Mouse (Mus musculus): ENCODE results near the gene Dph1.

The Dph1 gene

DNA sequence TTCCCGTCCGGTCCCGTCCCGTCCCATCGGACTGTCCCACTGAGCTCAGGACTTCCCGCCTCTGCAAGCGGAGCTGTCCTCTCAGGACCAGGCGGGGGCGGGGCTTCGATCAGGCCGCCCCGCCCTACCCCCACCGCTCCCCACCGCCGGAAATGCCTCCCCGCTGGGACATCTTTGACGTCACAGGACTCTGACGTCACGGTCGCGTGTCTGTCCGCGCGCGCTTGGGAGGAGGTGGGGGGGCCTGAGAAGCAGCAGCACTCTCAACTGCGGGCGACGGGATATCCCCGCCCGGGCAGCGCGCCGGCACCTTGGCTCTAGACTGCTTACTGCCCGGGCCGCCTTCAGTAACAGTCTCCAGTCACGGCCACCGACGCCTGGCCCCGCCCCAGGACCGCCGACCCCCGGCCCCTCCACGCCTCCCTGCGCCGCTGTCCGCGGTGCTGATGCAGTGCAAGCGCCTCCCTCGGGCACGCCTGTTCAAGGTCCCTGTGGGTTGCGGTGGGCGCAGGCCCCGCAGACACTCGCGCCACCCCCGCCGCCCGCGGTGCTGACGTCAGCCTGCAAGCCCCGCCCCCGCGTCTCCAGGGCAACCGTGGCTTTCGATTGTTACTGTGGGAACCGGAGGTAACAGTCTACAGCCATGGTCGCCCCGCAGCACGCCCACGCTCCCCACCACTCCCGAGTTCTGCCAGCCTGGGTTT is 17.8 kb downstream of the Dph1 start:
- peak; percentile 87 to 92 for DNase-seq (ENCODE audit: low spot score in 2 of 2)

DNA sequence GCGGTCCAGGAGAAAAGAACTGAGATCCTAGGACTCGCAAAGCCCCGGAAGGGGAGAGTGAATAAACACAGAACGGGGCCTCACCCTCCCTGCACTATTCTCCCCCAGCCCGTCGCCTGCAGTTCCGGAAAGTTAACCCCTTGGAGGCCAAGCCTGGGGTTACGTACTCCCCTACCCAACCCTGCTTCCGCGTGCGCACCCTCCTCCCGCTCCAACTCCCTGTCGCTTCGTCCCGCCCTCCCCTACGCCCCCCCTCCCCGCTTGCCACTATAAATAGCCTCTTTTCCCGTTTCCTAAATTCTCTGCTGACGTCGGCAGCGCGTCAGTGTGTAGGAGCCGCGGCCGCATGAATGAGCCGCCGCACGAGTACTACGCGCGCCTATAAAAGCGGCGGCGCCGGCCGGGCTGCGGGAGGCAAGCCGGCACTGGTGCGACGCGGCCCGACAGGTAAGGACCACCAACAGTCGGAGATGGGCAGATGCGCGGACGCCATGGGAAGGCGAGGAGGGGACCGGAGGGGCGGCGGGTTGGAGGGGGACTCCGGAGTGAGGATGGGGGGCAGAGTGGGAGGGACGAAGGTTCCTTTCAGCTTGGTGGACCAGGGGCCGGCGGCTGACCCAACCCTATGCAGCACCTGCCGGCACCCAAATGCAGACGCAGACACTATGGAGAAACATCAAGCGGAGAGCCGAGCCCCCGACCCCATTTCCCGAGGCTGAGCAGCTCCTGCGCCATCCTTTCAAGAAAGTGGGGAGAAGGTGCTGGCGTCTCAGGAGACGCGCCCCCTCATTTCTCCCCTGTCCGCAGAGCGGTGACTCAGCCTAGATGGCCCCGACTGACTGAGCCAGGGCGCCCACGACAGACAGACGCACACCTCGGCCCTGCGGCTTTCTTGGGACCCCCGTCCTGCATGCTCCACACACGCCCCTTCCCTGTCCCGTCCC is 18.6 kb downstream of the Dph1 start:
- DNase-seq (ENCODE audit: low spot score in 2 of 2) = no peak

DNA sequence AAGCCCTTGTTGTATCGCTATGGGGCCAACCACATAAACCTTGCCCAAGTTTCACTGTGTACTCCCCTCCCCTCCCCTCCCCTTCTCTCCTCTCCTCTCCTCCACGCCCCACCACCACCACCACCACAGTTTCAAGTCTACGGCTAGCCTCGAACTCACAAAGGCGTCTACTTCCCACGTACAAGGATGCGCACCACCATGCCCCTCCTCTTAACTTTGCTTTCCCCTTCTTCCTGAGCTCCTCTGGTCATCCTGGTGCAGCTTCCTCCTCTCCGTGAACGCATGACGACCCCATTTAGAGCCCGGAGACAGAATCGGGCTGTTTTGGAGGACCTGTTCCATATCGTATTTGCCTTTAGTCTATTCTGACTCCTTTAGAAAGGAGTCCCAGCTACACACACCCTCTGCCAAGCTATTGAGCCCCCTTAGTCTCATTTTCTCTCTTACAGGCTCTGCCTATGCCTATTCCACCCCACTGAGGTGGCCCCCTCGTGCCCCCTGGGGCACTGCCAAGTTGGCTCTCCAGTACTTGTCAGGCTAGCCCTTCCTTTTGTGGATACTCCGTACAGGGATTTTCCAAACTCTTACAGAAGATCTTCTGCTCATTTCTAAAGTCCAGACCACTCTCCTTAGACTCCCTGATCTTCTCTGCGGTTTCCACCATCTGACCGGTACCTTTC is 19.7 kb downstream of the Dph1 start:
- DNase-seq (ENCODE audit: low spot score in 2 of 2) = no peak

DNA sequence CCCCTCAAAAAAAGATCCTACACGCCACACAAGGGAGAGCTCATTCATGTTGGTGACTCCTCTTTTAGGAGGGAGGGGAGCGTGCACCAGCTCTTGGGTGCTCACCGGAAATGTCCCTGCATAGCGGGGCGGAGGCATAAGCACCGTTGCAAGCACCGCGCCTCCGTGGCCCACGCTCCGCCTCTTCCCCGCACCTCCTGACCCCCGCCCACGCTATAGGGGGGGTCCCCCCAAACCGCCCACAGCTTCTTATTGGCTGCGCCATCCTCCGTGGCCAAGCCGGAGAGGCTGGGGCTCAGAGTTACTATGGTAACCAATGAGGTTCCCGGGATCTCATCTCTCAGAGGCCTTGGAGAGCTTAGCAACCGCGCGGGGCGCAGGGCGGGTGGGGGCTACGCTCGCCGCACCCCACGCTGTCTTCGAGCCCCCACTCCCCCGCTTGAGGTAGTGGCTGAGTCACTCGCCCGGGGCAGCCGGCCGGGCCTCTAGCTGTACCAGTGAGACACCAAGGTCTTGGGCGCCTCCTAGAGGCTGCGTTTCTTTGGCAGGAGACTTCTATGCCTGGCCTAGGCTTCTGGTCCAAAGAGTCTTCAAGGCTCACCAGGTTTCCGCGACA is 20.8 kb downstream of the Dph1 start:
- DNase-seq (ENCODE audit: low spot score in 2 of 2) = peak; percentile 91 to 92

DNA sequence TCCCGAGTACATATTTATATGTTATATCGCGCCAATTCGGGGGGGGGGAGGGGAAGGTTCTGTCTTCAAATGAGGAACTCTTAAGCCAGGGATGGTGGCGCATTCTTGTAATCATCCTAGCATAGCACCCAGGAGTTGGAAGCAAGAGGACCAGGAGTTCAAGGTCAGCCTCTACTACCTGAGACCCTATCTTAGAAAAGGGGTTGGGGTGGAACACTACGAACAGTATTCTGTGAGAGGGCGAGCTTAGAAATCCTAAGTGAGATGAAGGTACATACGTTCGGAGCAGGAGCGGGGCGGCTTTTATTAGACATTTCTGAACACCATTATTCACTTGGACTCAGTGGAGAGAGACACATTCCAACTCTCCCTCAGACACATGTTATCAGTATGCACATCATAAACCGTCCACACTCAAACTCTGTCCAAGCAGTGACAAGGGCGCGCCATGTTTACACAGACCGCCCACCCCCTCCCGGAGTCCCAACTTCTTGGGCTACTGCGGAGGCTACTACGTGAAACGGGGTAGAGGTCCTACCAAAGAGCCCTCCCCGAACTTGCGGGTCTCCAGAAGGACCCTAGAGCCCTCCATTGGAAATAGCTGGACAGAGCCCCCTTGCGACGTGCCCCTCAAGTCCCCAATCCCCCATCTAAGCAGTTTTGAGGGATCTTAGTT is 21.5 kb downstream of the Dph1 start, which contains the start of gene Hic1:
TSS of gene Hic1 (minus strand) at position 115 of the 676 bp plus-strand sequence.
- no peak for DNase-seq (ENCODE audit: low spot score in 2 of 2)

DNA sequence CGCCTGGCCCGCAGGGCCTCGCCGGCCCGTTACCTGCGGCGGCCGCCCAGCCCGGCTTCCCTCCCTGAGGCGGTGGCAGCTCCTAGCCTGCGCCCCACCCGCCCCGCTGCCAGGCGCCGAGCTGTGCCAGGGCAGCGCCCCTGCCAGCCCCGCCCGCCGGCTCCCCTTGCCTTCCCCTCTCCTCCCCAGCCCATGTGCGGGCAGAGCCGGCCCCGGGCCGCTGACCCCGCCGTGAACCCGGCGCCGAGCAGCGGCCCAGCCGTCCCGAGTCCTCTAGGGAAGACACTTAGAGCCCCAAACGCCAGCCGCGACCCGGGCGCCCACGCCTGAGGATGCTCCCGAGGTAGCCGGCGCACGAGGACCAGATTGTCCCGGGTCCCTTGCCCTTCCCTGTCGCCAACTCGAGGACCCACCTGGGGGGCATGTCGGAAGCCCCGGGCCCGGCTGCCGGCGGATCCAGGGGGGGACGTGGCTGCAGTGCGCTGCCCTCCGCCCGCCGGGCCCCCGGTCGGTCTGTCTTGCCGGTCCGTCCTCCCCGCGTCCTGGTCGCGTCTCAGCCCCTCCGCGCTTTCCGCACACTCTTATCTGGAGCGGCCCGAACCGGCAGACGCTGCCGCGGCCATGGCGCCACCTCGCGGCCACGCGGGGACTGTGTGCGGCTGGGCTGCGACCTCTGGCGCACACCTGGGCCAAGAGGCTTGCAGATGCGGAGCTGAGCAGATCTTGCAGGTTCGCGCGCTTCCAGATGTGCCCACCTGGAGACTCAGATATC is 22.3 kb downstream of the Dph1 start:
- DNase-seq (ENCODE audit: low spot score in 2 of 2) = no peak

DNA sequence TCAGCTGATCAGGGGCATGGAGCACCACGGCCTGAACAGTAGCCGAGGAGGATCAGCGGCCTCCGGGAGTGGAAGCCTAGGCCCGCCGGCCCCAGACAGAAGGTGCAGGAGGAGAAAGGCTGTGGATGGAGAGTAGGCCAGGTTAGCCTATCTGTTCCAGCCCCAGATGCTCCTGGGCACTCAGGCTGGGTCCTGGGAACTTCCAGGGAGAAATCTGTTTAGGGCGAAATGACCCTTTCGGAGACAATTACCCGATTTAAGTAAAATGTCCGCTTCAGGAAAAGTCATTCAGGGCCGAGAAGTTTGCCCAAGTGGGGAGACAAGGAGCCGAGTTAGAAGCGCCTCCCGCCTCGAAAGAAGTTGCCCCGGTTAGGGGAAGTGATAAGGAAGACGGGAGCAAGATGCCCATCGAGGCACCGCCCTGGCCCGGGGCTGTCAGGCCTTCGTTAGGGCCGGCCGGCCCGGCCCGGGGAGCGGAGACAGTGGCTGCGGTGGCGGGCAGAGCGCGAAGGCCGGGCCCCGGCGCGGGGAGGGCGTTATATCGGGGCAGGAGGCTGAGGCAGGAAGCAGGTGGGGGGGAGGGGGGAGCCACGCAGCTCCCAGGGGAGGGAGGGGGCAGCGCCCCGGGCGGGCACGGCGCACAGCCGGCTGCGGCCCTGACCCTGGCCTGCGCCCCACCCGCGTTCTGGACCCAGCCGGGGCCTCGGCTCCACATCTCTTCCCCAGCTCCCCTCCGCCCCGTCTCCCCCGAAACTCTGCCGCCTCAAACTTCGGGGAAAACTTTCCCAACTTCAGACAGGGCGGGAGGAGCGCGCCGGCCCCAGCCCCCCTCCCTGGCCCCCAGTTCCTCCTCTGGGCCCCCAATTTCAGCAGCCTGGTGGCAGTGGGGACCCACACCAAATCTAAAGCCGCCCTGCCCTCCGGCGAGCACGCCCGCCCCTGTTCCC is 23.1 kb downstream of the Dph1 start:
- DNase-seq (ENCODE audit: low spot score in 2 of 2) = no peak

DNA sequence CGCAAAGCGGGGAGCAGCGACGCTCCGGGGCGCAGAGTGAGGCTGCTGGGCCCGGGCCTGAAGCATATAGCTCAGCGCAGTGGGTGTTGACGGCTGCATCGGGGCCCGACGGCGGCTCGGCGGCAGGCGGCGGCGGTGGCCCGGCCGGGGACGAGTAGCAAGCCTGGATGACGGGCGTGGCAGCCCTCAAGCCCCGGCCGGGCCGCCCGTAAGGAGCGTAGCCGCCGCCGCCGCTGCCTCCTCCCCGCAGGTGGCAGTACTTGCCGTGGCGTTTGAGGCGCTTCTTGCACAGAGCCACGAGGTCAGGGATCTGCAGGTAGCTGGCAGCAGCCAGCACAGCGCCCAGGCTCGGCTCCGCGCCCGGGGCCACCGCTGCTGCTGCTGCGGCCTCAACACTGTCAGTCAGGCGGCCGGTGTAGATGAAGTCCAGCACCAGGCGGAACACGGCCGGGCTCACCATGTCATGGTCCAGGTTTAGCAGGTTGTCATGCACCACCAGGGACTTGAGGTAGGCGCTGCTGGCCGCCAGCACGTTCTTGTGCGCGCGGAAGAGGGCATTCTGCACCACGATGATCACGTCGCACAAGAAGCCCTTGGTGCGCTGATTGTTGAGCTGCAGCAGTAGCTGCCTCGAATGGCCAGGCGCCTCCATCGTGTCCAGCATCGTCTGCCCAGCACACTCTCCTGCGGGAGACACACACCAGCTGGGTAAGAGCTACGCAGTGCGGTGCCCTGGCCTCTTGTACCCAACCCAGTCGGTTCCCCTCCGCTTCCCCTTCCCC is 24.0 kb downstream of the Dph1 start:
- no peak for DNase-seq (ENCODE audit: low spot score in 2 of 2)

DNA sequence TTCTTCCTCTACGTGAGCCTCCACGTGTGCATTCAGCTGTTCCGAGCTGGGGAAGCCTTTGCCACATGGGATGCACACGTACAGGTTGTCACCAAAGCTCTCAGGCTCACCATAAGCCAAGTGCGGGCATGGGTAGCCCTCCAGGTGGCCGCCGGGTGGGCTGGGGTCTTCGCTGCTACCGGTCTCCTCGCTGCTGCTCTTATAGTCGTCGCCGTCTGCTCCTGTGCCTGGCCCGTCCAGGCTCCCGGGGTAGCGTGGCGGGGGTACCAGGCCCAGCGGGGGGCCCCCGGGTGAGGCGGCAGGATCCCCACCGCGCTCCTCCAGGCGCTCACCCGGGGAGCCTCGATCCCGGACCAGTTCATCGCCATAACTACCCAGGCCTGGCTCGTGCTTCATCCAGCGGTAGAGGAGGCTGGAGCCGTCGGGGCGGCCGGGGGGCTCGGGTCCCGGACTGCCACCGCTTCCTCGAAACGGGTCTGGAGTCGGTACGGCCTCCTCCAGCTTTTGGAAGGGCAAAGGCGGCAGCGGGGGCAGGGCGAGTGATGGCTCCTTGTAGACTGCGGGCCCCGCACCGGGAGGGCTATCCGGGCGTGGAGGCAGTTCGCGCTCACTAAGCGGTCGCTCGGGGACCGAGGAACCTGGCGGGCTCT is 24.7 kb downstream of the Dph1 start:
- no peak for DNase-seq (ENCODE audit: low spot score in 2 of 2)

DNA sequence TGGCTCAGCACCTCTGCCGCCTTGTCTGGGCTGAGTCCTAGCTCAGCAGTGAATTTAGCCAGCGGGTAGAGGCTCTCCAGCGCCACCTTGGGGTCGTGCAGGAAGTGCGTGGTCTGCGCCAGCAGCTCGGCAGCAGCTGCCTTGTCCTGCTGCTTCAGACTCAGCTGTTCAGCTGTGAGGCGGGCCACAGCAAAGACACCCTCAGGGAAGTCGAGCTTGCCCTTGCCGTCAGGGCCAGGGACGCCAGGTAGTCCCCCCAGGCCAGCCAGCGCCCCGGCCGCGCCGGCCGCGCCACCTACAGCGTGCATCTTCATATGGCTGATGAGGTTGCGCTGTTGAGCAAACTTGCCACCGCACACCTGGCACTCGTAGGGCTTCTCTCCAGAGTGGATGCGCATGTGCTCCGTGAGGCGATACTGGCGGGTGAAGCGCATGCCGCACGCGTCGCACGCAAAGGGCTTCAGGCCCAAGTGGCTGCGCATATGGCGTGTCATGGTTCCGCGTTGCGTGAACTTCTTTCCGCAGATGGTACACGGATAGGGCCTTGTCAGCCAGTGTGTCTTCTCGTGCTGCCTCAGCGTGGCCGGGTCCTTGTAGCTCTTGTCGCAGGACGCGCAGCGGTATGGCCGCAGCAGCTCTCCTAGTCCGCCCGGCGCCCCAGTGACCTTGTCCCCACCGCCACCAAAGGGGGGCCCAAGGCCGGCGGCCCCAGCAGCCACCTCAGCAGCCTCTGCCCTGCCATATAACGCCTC is 25.4 kb downstream of the Dph1 start:
- DNase-seq (ENCODE audit: low spot score in 2 of 2) = peak; percentile 70 to 72

DNA sequence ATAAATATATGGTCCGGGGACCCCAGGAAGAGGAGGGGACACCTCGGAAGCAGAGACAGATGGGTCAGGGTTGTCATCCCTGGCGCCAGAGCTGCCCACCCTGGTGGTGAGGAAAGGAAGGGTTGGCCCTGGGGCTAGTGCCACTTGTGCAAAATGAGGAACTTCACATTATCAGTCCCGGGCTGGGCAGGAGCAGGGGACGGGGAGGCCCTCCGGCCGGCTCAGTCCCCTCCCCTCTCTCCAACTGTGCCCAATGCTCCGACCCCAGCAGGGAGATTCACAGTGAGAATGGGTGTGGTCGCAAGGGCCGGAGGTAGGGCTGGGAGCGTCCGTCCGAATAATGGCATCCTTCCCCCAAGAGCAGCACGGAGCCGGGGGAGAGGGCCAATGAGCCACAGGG is 26.3 kb downstream of the Dph1 start:
- DNase-seq (ENCODE audit: low spot score in 2 of 2) = no peak

DNA sequence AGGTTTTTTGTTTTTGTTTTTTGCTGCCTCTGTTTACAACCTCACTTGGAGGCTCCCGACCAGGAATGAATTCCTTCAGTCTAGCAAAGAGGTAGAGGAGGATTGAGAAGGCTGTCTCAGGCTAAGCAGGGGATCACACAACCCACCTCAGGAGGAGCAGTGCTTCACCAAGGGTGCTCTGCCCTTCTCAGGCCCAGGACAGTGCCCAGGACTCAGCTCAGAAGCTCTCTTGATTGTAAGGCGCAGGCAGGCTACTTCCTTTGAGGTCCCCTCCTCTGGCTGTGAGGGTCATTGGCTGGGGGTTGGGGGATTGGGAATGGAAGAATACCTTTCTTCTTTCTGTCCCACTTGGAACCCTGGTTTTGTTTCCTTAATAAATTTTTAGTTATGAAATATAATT is 27.0 kb downstream of the Dph1 start:
- DNase-seq (ENCODE audit: low spot score in 2 of 2) = no peak

DNA sequence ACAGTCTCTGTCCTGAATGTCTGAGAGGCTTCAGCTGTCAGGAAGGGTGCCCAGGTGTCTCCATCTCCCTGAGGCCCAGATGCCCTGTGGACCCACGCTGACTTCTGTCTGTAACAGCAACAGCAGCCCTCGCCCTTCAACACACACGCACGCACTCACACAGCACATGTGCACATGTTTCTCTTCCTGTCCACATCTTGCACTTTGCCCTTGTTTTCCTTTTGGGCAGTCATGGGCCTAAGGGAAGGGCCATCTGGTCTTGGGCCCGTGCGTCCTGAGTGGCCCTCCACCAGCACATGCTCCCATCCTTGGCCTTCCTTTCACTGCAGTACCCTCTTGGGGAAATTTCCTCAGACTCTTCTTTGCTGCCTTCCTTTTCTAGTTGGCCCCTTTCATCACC is 27.7 kb downstream of the Dph1 start:
- no peak for DNase-seq (ENCODE audit: low spot score in 2 of 2)

DNA sequence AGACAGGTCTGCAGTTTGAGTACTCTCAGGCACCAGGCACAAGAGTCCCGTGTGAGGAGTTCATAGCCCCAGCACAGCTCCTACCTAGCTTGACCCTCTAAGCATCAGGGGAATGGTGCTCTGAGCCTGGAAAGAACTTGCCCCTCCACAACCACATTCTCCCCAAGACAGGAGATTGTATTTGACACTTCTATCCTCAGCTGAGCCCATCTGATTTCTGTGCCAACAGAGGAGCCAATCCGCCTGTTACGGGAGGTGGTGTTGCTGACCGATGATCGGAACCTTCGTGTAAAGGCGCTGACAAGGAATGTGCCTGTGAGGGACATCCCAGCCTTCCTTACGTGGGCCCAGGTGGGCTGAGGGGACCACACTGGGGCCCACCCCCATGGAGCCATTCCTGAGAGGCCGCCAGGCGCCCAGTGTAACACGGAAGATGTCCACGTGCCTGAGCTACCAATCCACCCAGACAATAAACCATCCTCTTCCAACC is 28.4 kb downstream of the Dph1 start:
- DNase-seq (ENCODE audit: low spot score in 2 of 2) = no peak

DNA sequence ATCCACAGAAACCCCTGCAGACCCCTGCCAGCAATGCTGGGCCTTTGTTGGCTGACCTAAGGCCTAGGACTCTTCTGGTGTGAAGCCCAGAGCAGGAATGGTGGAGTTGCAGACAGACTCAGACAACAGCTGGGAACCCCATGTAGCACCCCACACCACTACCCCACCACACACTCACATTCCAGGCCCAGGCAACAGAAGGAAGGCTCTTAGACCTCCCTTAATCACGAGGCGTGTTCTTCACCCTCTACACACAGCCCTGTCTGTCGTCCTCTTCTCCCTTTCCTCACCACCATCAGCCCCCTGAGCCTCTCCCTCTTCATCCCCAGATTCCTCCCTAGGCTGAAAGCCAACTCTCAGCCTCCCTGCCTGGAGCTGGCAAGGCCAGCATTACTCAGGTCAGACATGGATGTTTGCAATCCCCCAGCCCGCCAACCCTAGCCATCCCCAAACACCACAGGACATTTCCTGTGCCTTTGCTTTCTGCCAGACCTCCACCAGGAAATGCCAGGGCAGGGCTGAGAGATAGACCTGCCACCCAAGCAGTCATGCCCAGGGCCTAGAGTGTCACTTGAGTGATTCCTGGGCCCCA is 29.5 kb downstream of the Dph1 start:
- DNase-seq (ENCODE audit: low spot score in 2 of 2) = no peak

DNA sequence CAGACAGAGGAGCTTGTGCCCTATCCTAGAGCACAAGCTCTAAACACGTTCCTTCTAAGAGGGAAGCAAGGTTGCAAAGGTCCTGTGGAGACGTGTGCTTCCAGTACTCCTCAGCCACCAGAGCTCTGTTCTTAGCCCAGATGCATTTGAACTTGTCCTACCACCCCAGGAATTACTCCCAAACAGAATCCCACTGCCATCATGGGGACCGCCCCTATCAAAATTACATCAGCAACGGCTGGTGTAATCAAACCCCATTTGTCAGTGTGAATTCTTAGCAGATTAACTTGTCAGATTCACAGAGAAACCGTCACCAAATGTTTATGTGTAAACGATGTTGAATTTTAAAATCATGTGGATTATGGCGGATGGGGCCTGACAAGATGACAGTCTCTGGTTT is 30.1 kb downstream of the Dph1 start:
- DNase-seq (ENCODE audit: low spot score in 2 of 2) = no peak

DNA sequence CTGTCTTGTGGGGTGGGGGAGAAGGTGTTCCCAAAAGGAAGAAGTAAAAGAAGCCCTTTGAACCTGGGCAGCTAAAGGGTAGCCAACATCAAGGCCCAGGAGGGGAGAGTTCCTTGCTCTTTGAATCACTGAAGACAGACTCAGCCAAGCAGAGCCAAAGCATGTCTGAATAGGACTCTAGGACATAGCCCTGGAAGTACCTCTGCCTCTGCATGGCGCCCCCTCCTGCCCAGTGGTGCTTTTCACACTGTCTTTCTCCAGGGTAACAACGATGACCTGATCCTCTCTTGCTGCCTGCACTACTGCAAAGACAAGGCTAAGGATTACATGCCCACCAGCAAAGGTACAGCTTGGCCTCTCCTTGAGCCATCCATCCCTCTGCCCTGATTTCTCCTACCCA is 31.5 kb downstream of the Dph1 start:
- no peak for DNase-seq (ENCODE audit: low spot score in 2 of 2)
